Mouse (Mus musculus): ENCODE measurements at regions not wholly inside any gene's neighbourhood (a gene's known extent, or its start where the extent isn't known, plus 50 kb on each side); places are given as distances from the start of the nearest gene placed in this dataset.
"Not testable (repeated sequence)": the region's sequence is repeated elsewhere in the genome, so short reads cannot be mapped to it uniquely, and the experiment has no call there.

DNA sequence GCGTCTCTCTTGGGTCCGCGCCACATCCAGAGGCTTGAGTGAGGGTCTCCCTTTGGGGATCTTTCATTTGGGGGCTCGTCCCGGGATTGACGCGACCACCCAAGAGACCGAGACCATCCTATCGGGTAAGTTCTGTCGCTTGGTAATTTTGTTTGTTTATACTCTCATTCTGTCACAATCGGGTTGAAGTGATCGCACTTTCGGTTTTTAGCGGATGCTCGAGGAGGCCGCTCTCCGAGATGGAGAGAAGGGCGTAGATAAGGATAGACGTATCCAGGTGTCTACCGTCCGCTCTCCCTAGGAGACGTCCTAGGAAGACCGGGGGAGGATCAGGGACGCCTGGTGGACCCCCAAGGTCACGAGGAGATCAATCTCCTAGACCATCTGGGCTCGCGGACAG lies 199.3 kb upstream of the Mrpl21 start:
- peak in 1 of 2 experiments; percentile 1 for DNase-seq

DNA sequence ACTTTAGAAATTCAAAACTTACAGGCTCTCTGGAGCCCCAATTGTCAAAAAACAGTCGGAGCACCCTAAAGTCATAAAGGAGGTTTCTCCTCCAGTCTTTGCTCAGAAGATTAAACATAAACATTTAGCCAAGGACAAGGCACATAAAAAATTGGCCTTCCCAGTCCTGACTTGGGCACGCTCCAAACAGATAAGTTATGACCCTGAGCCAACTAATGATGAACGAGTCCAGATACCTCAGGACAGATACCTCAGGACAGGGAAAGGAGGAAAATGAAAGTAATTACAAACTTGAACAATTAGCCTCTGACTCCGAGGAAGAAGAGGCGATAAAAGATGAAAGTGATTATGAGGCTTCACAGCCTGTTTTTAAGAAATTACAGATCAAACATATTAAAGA lies 190.9 kb upstream of the Mrpl21 start:
- DNase-seq: not testable (repeated sequence)

Data from kidney, postnatal 36 days (tissue).